Mouse (Mus musculus) gastrocnemius, adult 8-10 months (tissue): ENCODE results near the gene Man1c1. TPM values are rescaled to one million over a fixed set of nuclear protein-coding genes. Genes with fewer than 3 reads are reported as not detected.

ENCODE experiments used
- DNase-seq, 2 experiments: peaks; one replicate each; pipeline ENCODE4 v3.0.0; 2022; ENCODE audit warnings: low spot score in 2 of 2
- total RNA-seq, 4 experiments: library from RNA; stranded (reverse); gene quantifications; 2 replicates each; pipeline ENCODE4 v1.2.4; 2022

Gene Man1c1
- total RNA-seq: 1 to 10 TPM; 1.8 to 2.7 (median 2.1) TPM

DNA sequence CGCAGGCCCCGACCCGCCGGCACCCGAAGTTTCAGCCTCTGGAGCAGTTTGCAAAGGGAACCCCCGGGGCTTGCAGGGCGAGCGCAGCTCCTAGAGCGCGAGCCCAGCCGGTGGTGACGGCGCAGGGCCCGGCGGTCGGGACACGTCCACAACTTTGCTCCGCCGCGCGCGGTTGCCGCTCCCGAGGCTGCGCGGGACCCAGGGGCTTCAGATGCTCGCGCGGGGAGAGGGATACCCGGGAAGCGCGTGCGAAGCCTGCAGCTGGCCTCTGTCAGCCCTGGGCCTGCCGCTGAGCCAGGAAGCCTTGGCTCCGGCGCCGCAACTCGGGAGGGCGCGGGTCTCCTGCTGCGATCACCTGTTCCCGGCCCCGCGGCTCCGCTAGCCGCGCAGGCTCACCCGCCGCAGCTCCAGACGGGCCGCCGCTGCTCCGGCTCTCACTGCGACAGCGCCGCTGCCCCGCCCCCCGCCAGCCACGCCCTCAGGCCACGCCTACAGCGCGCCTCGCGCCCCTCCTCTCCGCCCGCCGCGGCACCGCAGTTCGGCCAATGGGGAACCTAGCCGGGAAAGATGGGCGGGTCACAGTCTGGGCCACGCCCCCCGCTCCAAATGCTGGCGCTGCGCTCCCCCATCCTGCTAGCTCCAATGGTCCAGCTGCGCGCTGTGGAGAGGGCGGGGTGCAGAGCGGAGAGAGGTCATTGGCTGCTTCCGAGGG, at the start of gene Man1c1:
Gene Man1c1 (minus strand): TSS at position 456 of the 712 bp plus-strand sequence.
- DNase-seq: peak; percentile 98 to 99

DNA sequence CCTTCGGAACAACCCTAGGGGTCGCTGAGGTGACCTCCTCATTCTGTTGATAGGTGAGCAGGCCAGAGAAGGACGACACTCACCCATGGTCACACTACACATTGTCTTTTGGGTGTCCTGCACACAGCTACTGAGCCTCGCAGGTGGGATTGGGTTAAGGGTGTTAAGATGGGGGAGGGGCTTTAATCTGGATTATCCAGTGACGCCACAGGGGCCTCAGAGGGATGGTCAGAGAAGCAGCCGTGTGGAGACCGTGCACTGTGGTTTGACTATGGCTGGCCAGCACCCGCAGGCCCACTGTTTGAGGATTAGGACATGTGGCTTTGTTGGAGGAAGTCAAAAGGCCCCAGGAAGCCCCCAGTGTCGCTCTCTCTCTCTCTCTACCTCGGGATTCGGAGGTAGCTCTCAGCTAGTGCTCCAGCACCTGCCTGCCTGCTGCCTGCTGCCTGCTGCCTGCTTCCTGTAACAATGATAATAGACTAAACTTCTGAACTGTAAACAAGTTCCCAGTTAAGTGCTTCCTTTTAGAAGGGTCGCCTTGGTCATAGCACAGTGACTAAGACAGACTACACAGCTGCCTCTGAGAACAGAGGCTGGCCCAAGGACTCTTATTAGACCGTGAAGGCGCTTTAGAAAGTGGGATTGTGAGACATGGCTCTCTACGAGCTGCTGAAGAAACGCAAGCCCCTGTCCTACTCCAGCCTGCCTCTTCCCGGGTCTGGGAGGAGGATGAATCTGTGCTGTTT, 49.6 kb upstream of the Man1c1 start:
- DNase-seq: no peak

DNA sequence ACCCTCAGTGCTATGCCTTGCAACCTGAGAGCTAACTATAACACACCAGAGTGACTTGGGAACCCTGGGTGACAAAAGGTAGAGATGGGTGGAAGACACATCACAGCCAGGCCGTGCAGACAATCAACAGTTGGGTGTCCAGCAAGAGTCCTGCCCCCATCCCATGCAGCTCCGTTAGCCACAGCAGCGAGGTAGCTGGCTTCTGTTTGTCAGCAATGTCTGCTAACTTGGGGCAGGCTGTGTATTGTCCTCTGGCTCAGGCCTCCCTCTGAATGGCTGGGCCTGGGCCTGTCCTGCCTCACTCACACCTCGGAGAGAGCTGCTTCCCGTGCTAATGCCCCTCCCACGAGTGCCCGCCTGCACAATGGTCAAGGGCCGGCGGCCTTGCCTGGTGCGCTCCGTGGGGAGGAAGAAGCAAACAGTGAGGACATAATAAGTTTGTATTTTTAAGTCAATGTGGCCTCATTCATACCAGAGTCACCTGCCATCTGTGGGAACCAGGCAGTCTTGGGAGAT, 48.9 kb upstream of the Man1c1 start:
- DNase-seq: no peak

DNA sequence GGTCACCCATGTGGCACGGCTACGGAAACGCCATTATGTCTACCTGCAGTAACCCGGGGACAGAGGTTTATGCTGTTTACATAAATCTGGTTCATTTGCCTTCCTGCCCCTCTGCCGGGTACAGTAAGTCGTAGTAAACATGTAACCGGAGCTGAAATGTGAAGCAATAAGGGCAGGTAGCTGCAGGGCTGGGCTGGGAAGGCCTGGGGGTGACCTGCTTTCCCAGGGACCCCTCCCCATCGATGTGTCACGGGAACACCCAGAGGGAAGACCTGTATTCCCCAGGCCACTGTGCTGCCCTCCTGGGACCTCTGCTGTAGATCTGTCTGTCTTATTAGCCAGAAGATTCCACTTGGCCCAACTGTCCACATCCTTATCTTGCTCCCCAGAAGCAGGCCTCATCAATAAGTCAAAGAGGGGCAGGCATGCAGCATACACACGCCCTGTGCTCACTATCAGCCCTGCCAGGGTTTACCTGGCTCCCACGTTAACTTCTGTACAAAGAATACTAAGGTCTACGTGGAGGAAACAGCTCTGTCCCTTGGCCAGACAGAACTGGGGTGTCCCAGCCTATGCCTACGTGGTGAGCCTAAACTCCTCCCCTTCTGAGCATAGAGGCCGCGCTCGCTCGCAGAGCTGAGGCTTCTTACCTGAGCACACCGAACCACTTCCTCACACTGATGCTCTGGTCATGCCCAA, 47.7 kb upstream of the Man1c1 start:
- no peak for DNase-seq

DNA sequence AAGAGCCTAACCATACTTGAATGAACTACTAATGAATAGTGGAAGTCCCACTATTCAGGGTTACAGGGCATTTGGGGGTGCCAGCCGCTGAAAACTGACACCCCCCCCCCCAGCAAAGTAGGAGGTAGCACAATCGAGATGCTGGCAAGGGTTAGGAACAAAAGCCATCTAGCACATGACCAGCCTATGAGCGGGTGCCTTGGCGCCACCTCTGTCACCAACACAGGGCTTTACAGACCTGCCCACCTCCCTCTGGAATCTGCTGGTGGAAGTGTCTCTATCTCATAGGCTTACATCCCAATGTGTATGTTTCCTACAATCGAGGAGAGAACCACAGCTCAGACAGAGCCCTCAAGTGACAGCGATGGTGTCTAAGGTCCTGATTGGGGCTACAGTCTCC, 46.7 kb upstream of the Man1c1 start:
- no peak for DNase-seq

DNA sequence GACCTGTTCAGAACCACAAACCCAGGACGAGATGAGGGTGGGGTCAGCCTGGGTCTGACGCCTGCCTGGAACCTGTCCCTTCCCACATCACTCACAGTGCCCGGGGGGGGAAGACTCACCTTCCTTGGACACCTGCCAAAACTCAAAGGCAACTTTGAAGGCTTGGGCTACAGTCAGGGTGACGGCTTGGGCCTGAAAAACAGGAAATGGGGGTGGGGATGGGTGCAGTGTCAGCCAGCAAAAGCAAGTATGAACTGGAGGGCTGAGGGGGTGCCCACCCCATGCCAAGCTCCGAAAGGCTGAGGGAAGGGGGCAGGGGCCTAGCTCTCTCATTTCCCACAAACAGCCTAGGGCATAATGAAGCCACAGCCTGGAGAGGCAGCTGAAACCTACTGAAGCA, 46.2 kb upstream of the Man1c1 start:
- DNase-seq: no peak

DNA sequence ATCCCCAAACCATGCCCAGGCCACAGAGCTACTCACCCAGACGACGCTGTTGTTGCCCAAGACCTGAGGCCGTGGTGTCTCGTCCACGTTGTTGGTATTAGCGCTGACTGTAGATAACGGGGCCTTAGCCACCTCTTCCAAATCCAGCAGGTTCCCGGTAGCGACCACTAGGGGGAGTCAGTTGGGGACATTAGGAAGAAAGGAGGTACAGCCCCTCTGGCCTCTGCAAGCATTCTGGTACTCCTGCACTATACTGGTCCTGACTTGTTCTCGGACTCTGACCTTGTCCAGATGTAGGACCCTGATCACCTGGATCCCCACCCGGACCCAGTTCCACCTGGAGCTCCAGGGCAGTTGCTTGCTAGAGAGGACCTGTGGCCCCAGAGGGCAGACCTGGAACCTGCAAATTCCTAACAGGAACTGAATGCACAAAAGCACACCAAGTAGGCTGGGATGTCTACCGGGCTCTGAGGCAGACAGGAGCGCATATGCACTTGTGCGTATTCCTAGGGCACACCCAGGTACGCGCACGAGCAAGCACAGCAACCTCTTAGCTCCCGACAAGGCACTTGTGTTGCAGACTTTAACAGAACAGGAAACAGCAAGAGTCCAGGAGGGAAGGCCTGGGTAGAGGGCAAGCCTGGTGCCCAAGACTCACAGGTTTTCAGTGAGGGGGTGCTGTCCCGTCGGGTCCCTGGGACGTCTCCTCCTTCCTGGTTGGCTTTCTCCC, 45.4 kb upstream of the Man1c1 start:
- no peak for DNase-seq

DNA sequence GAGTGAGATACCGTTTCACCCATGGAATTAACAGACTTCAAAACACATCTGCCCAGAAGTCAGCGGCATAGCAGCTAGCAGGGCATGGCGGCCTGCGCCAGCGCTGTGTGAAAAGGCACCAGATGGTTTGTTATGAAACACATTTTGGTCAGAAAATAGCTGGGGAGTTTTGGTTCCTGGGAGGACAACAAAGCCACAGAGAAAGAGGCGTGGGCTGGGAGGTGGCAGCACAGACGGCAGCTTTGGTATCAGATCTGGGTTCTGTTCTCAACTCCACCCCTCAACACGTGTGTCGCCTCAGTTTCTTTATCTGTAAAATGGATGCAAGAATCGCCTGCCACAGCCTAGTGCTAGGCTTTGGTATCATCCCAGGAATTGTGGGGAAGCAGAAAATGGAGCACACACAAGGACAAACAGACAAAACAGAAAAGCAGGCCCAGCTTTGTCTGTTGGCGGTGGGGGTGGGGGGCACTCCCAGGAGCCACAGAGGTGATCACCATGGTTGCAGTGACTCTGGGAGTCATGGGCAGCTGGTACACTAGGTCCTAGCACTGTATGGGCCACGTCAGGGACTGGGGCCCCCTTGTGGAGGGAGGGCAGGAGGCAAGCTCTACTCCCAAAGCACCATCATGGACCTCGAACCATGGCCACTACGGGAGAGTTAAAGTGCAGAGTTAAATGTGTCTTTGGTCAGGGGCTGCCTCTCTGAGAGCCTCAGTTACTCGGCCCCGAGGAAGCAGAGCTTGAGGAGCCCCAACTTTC, 42.0 kb upstream of the Man1c1 start:
- DNase-seq: no peak

DNA sequence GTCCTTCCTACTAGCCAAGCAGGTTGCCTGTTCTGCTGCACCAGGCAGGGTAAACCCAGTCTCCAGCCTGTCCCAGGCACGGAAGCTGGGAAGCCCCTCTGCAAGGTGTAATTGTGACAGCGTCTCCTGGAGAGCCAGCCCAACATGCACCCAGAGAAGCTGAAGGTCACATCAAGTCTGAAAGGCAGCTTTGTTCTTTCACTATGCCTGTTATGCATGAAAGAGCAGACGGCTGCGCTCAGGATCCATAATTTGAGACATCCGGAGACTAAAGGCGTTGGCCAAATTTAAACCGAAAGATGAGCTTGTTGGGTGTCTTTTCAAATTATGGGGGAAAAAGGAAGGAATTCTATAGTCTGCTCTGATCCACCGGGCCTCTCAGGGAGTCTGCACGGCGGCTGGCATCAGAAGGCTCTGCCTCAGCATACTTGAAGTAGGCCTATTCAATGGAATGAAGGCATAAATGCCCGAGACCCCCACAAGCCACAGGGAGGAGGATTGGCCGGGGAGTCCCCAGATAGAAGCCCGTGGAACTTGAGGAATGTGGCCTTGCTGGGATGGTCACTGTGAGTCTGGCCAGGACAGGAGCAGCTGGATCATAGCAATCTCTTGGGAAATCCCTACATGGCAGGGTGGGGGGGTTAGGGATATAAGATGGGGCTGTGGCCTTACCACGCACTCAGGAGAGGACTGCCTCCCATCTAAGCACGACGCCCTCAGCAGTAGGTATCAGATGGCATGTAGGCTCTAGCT, 40.0 kb upstream of the Man1c1 start:
- no peak for DNase-seq

DNA sequence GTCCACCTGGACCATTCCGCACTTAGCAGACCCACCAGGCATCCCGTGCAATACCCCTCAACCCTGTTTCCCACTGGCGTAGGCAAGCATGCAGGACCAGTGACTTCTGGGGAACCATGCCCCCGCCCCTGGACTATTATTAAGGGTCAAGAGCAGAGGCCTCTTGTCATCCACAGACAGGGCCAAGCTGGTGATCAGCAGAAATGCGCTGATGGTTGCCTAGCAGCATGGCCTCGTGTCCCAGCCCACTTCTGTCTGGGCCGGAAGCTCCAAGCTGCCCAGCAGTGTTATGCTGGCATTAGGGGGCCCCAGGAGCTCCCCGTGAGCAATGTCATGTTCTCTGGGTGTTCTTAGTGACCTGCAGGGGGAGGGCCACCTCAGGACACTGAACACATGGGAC, 37.9 kb upstream of the Man1c1 start:
- DNase-seq: no peak

DNA sequence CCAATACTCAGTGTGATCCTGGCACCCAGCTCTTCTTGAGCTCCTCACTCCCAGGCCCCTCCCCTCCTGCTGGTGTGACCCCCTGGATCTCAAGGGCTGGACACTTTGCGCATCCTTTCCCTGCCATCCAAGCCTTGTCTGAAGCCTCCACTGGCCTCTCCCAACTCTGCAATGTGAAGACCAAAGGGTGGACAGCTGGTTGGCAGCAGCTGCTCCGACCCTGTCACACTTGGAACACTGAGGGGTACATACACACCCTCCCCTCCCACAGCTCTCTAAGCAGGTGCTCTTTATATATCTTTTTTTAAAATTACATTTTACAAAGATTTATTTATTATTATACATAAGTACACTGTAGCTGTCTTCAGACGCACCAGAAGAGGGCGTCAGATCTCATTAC, 36.1 kb upstream of the Man1c1 start:
- DNase-seq: no peak

DNA sequence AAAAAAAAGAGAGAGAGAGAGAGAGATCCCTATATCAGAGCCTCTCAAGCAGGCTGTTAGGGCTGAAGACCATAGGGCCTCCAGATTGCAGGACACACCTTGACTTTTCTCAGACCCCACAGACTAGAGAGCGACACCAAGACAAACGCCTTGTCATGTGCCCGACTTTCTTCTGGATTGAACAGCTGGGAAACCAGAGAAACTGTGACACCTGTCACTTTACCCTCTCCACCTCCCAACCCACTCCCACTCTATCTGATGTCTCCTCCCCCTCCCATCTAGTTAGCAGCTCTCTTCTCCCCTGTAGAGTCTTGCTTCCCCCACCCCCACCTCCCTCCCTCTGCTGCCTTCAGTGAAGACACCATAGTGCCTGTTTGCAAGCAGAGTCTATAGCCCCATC, 35.4 kb upstream of the Man1c1 start:
- DNase-seq: no peak

DNA sequence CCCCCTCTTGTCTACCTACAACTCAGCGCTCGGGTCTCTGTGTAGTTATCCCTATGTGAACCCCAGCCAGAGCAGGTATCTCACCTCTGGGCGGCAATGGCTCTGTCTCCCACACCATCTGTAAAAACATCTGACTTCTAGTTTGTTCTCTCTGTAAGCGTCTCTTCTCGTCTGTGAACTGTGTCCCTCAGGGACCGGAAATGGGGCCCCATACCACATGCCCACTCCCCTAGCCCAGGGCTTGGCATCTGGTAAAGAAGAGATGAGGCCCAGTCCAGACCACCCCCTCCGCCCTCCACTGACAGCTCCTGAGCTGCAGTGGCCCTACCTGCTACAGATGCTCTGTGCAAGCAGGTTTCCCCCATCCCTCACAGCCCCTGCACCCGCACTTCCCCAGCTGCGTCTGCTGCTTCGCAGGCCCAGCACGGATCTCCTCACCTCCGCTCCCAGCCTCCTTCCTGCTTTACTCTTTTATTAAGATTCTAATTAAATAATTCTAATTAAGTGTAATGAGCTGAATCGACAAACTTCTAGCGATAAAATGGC, 33.3 kb upstream of the Man1c1 start:
- no peak for DNase-seq

DNA sequence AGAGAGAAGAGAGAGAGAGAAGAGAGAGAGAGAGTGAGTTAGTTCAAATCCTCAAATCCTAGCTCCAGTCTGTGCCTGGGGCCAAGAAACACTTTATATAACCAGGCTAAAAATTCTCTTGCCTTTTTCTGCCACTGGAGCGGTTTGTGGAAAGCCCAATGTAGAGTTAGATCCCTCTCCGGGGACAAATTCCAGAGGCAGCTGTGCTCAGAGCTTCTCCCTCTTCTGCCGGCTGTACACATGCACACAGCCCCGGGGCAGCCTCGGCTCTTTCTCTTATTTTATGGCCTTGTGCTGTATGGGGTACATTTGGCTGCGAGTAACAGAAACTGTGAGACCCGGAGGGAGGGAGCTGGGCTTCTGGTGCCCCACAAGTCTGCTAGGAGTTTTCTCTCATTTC, 32.1 kb upstream of the Man1c1 start:
- DNase-seq: no peak

DNA sequence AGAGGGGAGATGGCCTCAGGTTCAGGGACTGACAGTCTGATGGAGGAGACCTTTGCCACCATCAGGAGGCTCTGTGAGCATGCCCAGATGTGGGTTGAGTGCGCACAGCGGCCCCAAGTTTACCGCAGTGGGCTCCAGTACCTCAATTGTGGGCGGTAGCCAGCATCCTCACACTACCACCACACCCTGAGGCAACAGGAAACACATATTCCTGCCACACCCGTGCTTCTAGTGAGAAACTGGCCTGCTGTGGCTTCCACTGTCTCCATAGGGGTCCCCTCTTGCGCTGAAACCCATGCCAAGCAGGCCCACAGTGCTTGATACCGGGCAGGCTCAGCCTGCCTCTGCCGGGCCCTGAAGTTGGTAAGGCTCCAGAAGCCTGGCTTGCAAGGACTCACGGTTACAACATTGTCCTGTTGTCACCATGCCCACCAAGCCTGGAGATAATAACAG, 30.6 kb upstream of the Man1c1 start:
- DNase-seq: peak in 1 of 2 experiments; percentile 36

DNA sequence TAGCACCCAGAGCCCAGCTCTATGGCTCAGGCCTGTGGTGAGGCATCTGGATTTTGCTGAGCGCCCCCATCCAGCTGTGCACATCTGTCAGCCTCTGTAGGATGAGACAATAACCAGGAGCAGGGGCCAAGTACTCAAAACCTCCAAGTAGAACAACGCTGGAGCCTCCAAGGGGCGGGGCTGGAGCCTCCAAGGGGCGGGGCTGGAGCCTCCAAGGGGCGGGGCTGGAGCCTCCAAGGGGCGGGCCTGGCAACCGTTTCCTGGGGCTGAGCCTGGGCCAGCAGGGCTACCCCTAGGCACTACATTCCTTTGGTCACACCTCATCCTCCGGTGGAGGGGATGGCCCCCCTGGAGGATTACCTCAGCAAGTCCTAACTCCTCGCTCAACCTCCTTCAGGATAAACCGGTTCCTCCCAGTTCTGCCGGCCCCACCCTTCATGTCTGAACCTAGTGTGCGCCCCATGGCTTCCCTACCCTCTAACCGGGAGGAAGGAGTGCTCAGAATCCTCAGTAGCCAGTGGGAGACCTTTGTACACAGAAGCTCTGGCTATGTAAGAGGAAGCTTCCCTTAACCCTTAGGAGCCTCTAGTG, 30.0 kb upstream of the Man1c1 start:
- peak; percentile 56 to 59 for DNase-seq

DNA sequence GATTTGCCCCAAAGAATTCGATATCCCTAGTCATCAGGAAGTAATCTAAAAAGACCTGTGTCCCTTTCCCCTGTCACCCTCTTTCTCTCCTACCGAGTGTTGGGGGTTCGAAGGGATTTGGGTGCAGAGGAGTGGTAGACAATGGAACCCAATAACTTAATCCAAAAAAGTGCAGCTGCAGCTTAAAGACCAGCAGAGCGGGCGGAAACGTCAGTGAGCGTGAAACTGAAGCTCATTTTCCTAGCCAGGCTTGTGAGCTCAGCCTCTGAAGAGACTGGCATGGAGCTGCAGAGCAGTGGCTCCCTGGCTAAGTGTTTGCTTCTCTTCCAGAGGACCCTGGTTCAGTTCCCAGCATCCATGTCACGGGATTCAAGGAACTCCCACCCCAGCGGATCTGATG, 29.3 kb upstream of the Man1c1 start:
- DNase-seq: no peak

DNA sequence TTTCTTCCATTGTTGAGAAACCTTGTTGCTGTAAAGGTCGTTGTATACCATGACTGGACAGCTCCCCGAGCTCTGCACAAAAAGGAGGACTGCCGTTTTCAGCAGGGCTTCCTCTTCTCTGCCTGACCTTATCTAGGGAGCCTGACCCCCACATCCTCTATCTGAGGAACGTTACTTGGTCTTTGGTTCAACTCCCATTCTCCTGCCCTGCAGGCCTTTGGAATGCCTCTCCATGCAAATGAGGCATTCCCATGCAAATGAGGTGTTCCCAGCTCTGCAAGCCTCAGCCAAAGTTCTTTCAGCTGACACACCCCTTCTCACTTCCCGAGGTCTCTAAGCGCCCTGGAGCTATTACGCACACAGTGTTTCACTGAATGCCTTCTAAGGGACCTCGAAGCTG, 26.0 kb upstream of the Man1c1 start:
- DNase-seq: no peak

DNA sequence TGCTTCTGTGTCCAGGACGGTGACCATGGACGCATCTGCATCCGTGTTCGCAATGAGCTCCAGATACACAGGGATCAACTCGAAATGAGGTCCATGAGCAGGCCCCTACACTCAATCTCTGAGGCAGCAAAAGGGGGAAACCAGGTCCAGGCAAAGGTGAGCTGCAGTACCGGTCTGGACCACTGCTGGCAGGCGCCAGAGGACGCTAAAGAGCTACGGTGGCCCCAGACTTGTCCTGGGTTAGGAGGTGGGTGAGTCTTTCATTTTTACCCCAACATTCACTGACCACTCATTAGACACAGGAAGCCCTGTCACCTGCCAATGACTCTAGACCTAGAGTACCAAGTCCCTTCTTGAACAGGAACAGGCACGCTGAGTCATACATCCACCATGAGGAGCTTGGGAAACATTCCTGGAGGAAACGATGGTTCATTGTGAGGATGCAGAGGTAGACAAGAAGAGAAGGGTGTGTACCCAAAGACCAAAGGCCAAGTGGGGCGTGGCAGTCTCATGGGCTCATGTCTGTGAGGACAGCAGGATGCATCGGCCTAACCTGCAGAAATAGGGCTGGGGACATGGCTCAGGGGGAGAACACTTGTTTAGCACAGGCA, 21.8 kb upstream of the Man1c1 start:
- no peak for DNase-seq
